Mouse (Mus musculus) C2C12 (cell line): ENCODE measurements around the gene Foxd3.

Source experiments
- CTCF ChIP-seq: IDR thresholded peaks from one replicate; pipeline ENCODE4 v1.5.1; 2011; ENCODE audit not compliant: control insufficient read depth, insufficient read depth, insufficient read length
- MAX ChIP-seq: IDR thresholded peaks from one replicate; pipeline ENCODE4 v1.6.1; 2011; ENCODE audit warnings: mild to moderate bottlenecking, control low read depth
- MYOG ChIP-seq: IDR thresholded peaks from one replicate; pipeline ENCODE4 v1.6.1; 2011; ENCODE audit not compliant: control insufficient read depth, insufficient read length; ENCODE audit errors: extremely low read depth
- USF1 ChIP-seq: IDR thresholded peaks from one replicate; pipeline ENCODE4 v1.6.1; 2011; ENCODE audit warnings: low read depth, mild to moderate bottlenecking, control low read depth, moderate library complexity

GRCm38 (mm10) chr4:99657430-99657820 is 1.3 kb downstream of the Foxd3 start:
- no peak for TF ChIP-seq USF1
- no peak for TF ChIP-seq CTCF
- no peak for TF ChIP-seq MAX
- TF ChIP-seq MYOG, result no peak
